Mouse (Mus musculus) liver, postnatal 0 days (tissue): ENCODE measurements around the gene Tcl1. TPM values are rescaled to one million over a fixed set of nuclear protein-coding genes. Genes with fewer than 3 reads are reported as not detected.

Experiments
- ATAC-seq: fragments of 200-750 bp; cut with Nextera tagmentation; 2 replicates; pipeline ENCODE4 v1.8.0; 2017; ENCODE audit warnings: mild to moderate bottlenecking, moderate library complexity
- DNase-seq: peaks from one replicate; pipeline ENCODE4 v3.0.0-alpha.2; 2016
- H3K27ac ChIP-seq: fragments of 300-500 bp; sonication (generic); 2 replicates; pipeline ENCODE4 v1.5.1; 2014; ENCODE audit warnings: antibody characterized with exemption, moderate library complexity, mild to moderate bottlenecking, low read depth
- H3K27me3 ChIP-seq: fragments of 300-500 bp; sonication (generic); 2 replicates; pipeline ENCODE4 v1.6.1; 2014; ENCODE audit warnings: low read length, control low read depth, mixed read lengths; ENCODE audit not compliant: insufficient read depth
- H3K36me3 ChIP-seq: fragments of 300-500 bp; sonication (generic); replicated peaks from 2 replicates; pipeline ENCODE4 v1.6.1; 2014; ENCODE audit warnings: mild to moderate bottlenecking, control low read depth, low read length, moderate library complexity, mixed read lengths; ENCODE audit not compliant: insufficient read depth
- H3K4me1 ChIP-seq: fragments of 300-500 bp; sonication (generic); 2 replicates; pipeline ENCODE4 v1.6.1; 2014; ENCODE audit warnings: antibody characterized with exemption, mild to moderate bottlenecking, control low read depth; ENCODE audit not compliant: insufficient read depth
- H3K4me2 ChIP-seq: fragments of 300-500 bp; sonication (generic); 2 replicates; pipeline ENCODE4 v1.6.1; 2014; ENCODE audit warnings: low read depth, mild to moderate bottlenecking, low read length, moderate library complexity, mixed read lengths
- H3K4me3 ChIP-seq: fragments of 300-500 bp; sonication (generic); 2 replicates; pipeline ENCODE4 v1.5.1; 2014; ENCODE audit warnings: low read depth, low read length
- H3K9ac ChIP-seq: fragments of 300-500 bp; sonication (generic); replicated peaks from 2 replicates; pipeline ENCODE4 v1.6.1; 2014; ENCODE audit warnings: mild to moderate bottlenecking, moderate library complexity
- H3K9me3 ChIP-seq: fragments of 300-500 bp; sonication (generic); 2 replicates; pipeline ENCODE4 v1.6.1; 2016; ENCODE audit warnings: mild to moderate bottlenecking, control low read depth, low read length, mixed read lengths
- CTCF ChIP-seq: sonication (generic); IDR thresholded peaks from 2 replicates; pipeline ENCODE4 v1.5.1; 2016; ENCODE audit warnings: antibody characterized with exemption, low read depth
- EP300 ChIP-seq: IDR thresholded peaks from 2 replicates; pipeline ENCODE4 v1.6.1; 2016; ENCODE audit warnings: antibody characterized with exemption, low read depth, mild to moderate bottlenecking
- WGBS: fragments of 180-500 bp; shearing (Covaris S2); extraction: QIAGEN DNeasy Blood & Tissue Kit; methylation state at CpG from one replicate; pipeline ENCODE4 v1.1.7; 2014; ENCODE audit not compliant: insufficient replicate concordance; 5-methylcytosine and 5-hydroxymethylcytosine counted together
- polyA plus RNA-seq: library from polyadenylated mRNA; unstranded; fragments of >200 nt; fragmentation: Nextera tagmentation; extraction: Ambion mirVana; gene quantifications from 2 replicates; pipeline ENCODE4 v1.2.1, GENCODE M21; 2015

Gene Tcl1
- polyA plus RNA-seq, 1 experiment from 2014 or later = not detected

DNA sequence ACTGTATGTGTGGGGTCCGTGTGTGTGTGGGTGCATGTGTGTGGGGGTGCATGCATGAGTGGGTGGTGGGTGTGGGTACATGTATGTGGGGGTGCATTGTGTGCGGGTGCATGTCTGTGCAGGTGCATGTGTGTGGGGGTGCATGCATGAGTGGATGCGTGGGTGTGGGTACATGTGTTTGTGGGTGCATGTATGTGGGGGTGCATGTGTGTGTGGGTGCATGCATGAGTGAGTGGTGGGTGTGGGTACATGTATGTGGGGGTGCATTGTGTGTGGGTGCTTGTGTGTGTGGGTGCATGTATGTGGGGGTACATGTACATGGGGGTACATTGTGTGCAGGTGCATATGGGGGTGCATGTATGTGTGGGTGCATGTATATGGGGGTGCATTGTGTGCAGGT, 31.2 kb upstream of the Tcl1 start:
- no peak overlapping the region for H3K9ac ChIP-seq
- H3K36me3 ChIP-seq = no peaks in the 10 kb centered on the region
- H3K4me2 ChIP-seq = no peak overlapping the region
- no peaks in the 10 kb centered on the region for H3K27me3 ChIP-seq
- no peak overlapping the region for H3K4me3 ChIP-seq
- H3K4me1 ChIP-seq = 0 out of 2 replicates have a peak, but pooled peaks cover 2% of the 10 kb centered on the region
- ATAC-seq (no peak), DNase-seq (no peak)
- no peaks in the 10 kb centered on the region for H3K9me3 ChIP-seq
- 67% methylated on average over 3 of the region's 3 CpGs for WGBS
- TF ChIP-seq CTCF (no peak), EP300 (no peak)
- H3K27ac ChIP-seq = no peak overlapping the region

DNA sequence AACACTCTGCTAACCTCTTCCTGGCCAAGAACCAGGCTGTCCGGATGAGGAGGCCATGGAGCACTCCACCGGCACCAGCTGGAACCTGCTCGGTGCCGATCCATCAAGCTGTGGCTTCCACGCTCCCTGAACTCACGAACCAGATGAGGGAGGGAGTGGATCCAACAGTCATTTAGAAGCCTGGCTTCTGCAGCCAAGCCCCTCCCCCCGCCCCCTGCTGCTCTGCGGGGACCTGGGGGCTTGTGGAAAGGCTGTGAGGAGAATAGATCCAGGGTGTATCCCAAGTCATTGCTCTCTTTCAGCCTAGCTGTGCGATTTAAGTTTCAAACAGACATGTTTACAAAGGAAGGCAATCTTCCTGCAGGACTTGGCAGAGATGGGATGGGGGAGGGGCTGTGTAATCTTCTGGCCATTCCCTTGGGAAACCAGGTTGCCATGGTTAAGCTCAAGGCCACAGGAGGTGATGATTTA, 26.2 kb upstream of the Tcl1 start:
- Histone ChIP-seq H3K4me1 (0 out of 2 replicates have a peak, but pooled peaks cover 3% of the 10 kb centered on the region), H3K4me3 (no peak overlapping the region), H3K27ac (no peak overlapping the region), H3K27me3 (no peaks in the 10 kb centered on the region), H3K4me2 (no peak overlapping the region), H3K36me3 (no peaks in the 10 kb centered on the region), H3K9me3 (no peaks in the 10 kb centered on the region), H3K9ac (no peak overlapping the region)
- WGBS = 12% methylated on average over 9 of the region's 9 CpGs
- no peak for TF ChIP-seq CTCF
- TF ChIP-seq EP300 = no peak
- no peak for ATAC-seq
- no peak for DNase-seq

DNA sequence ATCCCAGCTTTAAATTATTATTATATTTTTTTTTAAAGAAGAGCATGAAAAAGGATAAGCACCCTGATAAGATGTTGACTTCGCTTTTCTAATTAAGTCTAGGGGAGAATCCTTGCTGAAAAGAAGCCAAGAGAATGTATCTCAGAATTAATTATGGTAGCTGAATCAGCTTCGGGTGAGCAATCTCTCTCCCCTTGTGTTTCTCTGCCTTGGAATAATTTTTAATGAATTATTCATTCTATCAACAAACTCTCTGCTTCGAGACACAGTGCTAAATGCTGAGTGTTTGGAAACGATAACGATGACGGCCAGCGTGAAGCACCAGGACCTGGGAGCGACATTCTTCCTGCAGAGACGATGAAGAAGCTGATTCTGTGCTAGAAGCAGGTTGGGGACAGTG, 16.5 kb upstream of the Tcl1 start:
- no peaks in the 10 kb centered on the region for H3K4me1 ChIP-seq
- H3K9me3 ChIP-seq = no peaks in the 10 kb centered on the region
- H3K9ac ChIP-seq = no peak overlapping the region
- H3K4me3 ChIP-seq = no peak overlapping the region
- H3K36me3 ChIP-seq = no peaks in the 10 kb centered on the region
- H3K4me2 ChIP-seq = no peak overlapping the region
- 77% methylated on average over 9 of the region's 9 CpGs for WGBS
- TF ChIP-seq CTCF (no peak), EP300 (no peak)
- DNase-seq = no peak
- H3K27ac ChIP-seq = no peak overlapping the region
- ATAC-seq = no peak
- no peaks in the 10 kb centered on the region for H3K27me3 ChIP-seq

DNA sequence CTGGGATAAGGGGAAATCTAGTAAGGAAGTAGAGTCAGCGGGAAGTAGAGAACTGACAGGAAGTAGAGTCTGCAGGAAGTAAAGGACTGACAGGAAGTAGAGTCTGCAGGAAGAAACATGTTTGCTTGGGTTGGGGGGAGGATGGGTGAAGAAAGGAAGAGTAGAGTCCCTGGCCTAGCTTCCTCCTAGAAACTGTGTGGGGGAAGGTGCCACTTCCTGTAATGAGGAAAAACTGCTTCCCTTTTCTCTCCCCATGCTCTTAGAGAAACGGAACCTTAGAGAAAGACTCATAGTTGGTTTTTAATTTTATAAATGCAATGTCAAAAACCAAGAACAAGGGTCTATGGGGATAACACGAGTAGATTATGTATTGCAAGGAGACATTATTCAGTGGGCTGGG, 12.5 kb upstream of the Tcl1 start:
- Histone ChIP-seq H3K4me1 (no peaks in the 10 kb centered on the region), H3K27ac (no peak overlapping the region), H3K36me3 (no peaks in the 10 kb centered on the region), H3K9ac (no peak overlapping the region), H3K9me3 (no peaks in the 10 kb centered on the region), H3K27me3 (no peaks in the 10 kb centered on the region), H3K4me3 (no peak overlapping the region), H3K4me2 (no peak overlapping the region)
- no peak for DNase-seq
- no peak for ATAC-seq
- WGBS = 45% methylated on average over 3 of the region's 3 CpGs
- no peak for TF ChIP-seq EP300
- TF ChIP-seq CTCF = no peak

DNA sequence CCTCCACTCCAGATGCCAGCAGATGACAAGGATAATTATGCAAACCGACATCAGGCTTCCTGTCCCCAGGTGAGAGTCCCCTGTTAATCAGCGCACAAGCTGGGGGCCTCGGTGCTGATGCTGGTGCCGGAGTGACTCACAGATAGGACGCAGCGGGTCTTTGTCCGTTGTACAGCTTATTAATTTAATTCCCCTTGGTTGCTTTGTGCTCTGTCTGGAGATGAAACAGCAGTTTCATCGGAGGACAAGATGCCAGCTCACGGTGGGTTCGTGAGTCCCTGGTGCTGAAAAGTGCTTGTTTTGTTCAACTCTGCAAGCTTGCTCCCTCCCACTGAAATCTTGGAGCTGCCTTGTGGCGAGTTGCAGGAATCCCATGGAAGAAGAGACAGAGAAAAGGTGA, 11.8 kb upstream of the Tcl1 start:
- H3K4me2 ChIP-seq = no peak overlapping the region
- no peak for TF ChIP-seq EP300
- TF ChIP-seq CTCF = no peak
- DNase-seq (no peak), ATAC-seq (no peak)
- no peaks in the 10 kb centered on the region for H3K36me3 ChIP-seq
- no peak overlapping the region for H3K9ac ChIP-seq
- no peaks in the 10 kb centered on the region for H3K9me3 ChIP-seq
- WGBS = 68% methylated on average over 11 of the region's 11 CpGs
- no peak overlapping the region for H3K27ac ChIP-seq
- H3K27me3 ChIP-seq = no peaks in the 10 kb centered on the region
- H3K4me3 ChIP-seq = no peak overlapping the region
- no peaks in the 10 kb centered on the region for H3K4me1 ChIP-seq

DNA sequence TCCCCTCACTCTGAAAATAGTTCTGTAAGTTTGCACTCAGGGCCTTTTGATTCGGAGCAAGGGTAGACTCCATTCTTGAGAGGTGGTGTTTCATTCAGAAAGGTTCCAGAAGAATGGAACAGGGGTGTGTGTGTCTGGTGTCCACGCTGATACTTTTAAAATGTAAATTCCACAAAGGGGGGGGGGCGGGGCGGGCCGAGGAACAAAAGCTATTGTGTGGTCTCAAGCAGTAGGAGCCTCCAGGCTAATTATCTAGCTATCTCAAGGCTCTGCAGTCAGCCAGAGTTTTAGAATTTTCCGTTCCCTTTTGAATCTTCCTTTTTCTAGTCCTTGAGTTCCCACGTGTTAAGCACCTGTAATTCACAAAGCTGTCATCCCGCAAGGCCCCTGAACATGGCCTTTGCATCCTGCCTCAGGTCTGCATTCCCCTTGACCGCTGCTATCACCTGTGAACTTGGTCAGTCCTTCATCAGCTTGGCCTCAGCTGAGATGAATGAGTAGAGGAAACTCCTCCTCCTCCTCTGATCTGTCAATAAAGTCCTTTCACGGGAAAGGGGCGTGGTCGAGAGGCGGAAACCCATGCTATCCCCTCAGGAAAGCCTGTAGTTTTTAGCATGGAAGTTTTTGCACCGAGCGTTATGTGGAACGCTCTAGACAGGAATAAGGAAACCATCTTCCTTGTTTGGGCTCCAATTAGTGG, 2.2 kb upstream of the Tcl1 start:
- H3K36me3 ChIP-seq = no peaks in the 10 kb centered on the region
- H3K4me3 ChIP-seq = no peak overlapping the region
- no peaks in the 10 kb centered on the region for H3K9me3 ChIP-seq
- no peak for TF ChIP-seq CTCF
- H3K4me2 ChIP-seq = no peak overlapping the region
- no peak overlapping the region for H3K9ac ChIP-seq
- H3K4me1 ChIP-seq = no peaks in the 10 kb centered on the region
- ATAC-seq (no peak), DNase-seq (no peak)
- H3K27ac ChIP-seq = no peak overlapping the region
- 51% methylated on average over 16 of the region's 16 CpGs for whole genome bisulfite sequencing
- no peaks in the 10 kb centered on the region for H3K27me3 ChIP-seq
